Mouse (Mus musculus) liver, embryonic 13.5 days (tissue): ENCODE results near the gene Dlg5. TPM values are rescaled to one million over a fixed set of nuclear protein-coding genes. Genes with fewer than 3 reads are reported as not detected.
A peak's percentile ranks its signal among the peaks of the same experiment; 100 is the strongest.

Source experiments
- ATAC-seq: fragments of 200-750 bp; cut with Nextera tagmentation; 2 replicates; pipeline ENCODE4 v1.8.0; 2017; ENCODE audit warnings: low read depth, mild to moderate bottlenecking, moderate number of reproducible peaks, moderate library complexity
- DNase-seq: peaks from one replicate; pipeline ENCODE4 v3.0.0; 2022
- H3K27ac ChIP-seq: fragments of 300-500 bp; sonication (generic); 2 replicates; pipeline ENCODE4 v1.5.1; 2015; ENCODE audit warnings: moderate library complexity, mild to moderate bottlenecking, inconsistent platforms
- H3K27me3 ChIP-seq: fragments of 300-500 bp; sonication (generic); 2 replicates; pipeline ENCODE4 v1.6.1; 2015; ENCODE audit warnings: mild to moderate bottlenecking, inconsistent platforms
- H3K36me3 ChIP-seq: fragments of 300-500 bp; sonication (generic); 2 replicates; pipeline ENCODE4 v1.6.1; 2015; ENCODE audit warnings: mild to moderate bottlenecking, inconsistent platforms
- H3K4me1 ChIP-seq: fragments of 300-500 bp; sonication (generic); replicated peaks from 2 replicates; pipeline ENCODE4 v1.6.1; 2015; ENCODE audit warnings: inconsistent platforms
- H3K4me2 ChIP-seq: fragments of 300-500 bp; sonication (generic); 2 replicates; pipeline ENCODE4 v1.6.1; 2015; ENCODE audit warnings: inconsistent platforms, mild to moderate bottlenecking, moderate library complexity
- H3K4me3 ChIP-seq: fragments of 300-500 bp; sonication (generic); replicated peaks from 2 replicates; pipeline ENCODE4 v1.5.1; 2015; ENCODE audit warnings: mild to moderate bottlenecking, inconsistent platforms
- H3K9ac ChIP-seq: fragments of 300-500 bp; sonication (generic); 2 replicates; pipeline ENCODE4 v1.6.1; 2015; ENCODE audit warnings: mild to moderate bottlenecking, inconsistent platforms
- H3K9me3 ChIP-seq: fragments of 300-500 bp; sonication (generic); replicated peaks from 2 replicates; pipeline ENCODE4 v1.6.1; 2016; ENCODE audit warnings: inconsistent platforms
- WGBS: fragments of 180-500 bp; shearing (Covaris S2); methylation state at CpG from one replicate; pipeline ENCODE4 v1.1.7; 2015; ENCODE audit not compliant: insufficient replicate concordance; 5-methylcytosine and 5-hydroxymethylcytosine counted together
- polyA plus RNA-seq: library from polyadenylated mRNA; unstranded; fragments of >200 nt; fragmentation: Nextera tagmentation; extraction: Ambion mirVana; gene quantifications from 2 replicates; pipeline ENCODE4 v1.2.1, GENCODE M21; 2015

Dlg5 gene
- polyA plus RNA-seq, 1 experiment from 2014 or later = 1.6 TPM

DNA sequence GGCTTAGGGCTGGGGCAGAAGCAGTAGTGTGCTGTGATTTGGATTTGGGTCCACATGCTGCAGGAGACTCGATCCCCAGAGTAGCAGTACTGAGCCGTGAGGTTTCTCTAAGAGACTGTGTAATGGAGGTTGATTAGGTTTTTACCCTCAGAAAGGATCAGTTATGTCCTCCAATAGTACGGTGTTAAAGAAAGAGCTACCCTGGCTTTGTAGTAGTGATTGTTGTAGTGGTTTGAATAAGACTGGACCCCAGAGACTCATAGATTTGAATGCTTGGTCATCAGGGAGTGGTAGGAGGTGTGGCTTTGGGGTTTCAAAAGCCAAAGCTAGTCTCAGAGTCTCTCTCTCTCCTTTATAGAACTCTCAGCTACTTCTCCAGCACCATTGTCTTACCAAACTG, 100.9 kb downstream of the Dlg5 start:
- ATAC-seq = no peak
- peaks cover 69% of the 10 kb centered on the region for H3K4me1 ChIP-seq

DNA sequence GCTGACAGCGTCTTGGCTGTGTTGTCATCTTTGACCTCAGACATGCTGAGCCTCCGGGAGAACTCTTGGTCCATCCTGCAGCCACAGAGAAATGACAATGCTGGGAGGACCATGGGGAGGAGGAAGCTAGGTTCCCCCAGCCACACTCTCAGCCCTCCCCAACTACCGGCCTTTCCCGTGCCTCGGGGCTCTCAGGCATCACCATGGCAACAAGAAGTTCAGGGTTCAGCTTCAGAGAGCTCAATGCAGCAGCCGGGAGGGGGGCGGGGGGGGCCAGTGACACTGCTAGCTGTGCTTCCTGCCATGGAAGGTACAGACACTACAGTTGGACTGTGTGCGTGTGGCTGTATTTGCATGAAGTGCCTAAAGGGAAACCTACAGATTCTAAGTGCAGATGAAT, 101.3 kb downstream of the Dlg5 start:
- Histone ChIP-seq H3K4me3 (no peak overlapping the region), H3K4me2 (no peak overlapping the region), H3K9ac (no peak overlapping the region), H3K27ac (no peak overlapping the region), H3K9me3 (no peaks in the 10 kb centered on the region), H3K27me3 (no peaks in the 10 kb centered on the region), H3K36me3 (no peaks in the 10 kb centered on the region), H3K4me1 (peaks cover 73% of the 10 kb centered on the region)
- 63% methylated on average over 8 of the region's 8 CpGs for WGBS
- no peak for ATAC-seq
- DNase-seq = no peak

More for the DNA sequence above, 100.9 kb downstream of the Dlg5 start:
- Histone ChIP-seq H3K4me2 (no peak overlapping the region), H3K27ac (no peak overlapping the region), H3K9me3 (no peaks in the 10 kb centered on the region), H3K4me3 (no peak overlapping the region), H3K9ac (no peak overlapping the region), H3K27me3 (no peaks in the 10 kb centered on the region), H3K36me3 (no peaks in the 10 kb centered on the region)
- no peak for DNase-seq
- 78% methylated on average over 3 of the region's 3 CpGs for WGBS

DNA sequence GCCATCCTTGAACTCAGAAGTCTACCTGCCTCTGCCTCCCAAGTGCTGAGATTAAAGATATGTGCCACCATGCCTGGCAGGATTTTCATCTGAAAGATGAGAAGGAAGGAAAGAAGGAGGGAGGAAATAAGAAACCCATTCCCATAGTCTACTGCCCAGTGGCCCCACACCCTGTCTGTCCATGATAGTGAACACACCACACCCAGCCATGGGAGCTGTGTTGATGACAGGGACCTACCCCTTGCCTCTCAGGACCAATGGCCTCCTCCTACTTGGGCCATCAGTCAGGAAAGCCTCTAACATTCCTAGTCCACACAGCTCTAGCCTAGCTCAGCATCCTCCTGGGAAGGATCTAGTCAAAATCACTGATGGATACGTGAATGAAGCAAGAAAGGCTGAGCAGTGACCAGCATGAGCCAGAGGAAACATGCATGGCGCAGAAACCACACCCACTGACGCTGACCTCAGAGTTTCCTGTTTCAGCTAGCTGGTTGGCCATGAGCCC, 102.7 kb downstream of the Dlg5 start:
- Histone ChIP-seq H3K4me1 (peaks cover 67% of the 10 kb centered on the region), H3K36me3 (no peaks in the 10 kb centered on the region), H3K4me3 (no peak overlapping the region), H3K27me3 (no peaks in the 10 kb centered on the region), H3K9me3 (no peaks in the 10 kb centered on the region), H3K4me2 (peak overlapping the region; percentile 54), H3K9ac (peak overlapping the region; percentile 44; the same call in 1 of the 2 replicates), H3K27ac (peak overlapping the region; percentile 85)
- peak; percentile 88 for ATAC-seq
- WGBS = 43% methylated on average over 3 of the region's 3 CpGs
- DNase-seq = peak; percentile 54

DNA sequence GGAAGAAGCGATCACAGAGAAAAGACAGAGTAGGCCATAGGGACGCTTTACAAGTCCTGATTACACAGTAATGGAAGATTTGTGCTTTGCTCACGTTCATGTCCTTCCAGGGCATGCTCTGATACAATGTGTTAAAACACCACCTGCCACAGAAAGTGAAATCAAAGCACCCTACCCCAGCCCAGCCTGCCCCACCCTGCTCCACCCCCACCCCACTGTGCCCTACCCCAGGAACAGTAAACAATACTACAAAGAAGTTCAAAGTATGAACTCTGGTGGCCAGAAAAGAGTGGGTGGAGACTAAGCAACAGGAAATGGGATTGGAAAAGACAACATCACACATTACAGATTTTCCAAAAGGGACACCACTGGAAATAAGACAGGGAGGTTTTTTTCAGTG, 104.0 kb downstream of the Dlg5 start:
- no peak for DNase-seq
- H3K4me3 ChIP-seq = no peak overlapping the region
- H3K4me1 ChIP-seq = peaks cover 73% of the 10 kb centered on the region
- H3K36me3 ChIP-seq = no peaks in the 10 kb centered on the region
- H3K9me3 ChIP-seq = no peaks in the 10 kb centered on the region
- H3K4me2 ChIP-seq = no peak overlapping the region
- H3K27me3 ChIP-seq = no peaks in the 10 kb centered on the region
- no peak for ATAC-seq
- peak overlapping the region; percentile 85 for H3K27ac ChIP-seq
- no peak overlapping the region for H3K9ac ChIP-seq
- 72% methylated on average over 3 of the region's 3 CpGs for WGBS

DNA sequence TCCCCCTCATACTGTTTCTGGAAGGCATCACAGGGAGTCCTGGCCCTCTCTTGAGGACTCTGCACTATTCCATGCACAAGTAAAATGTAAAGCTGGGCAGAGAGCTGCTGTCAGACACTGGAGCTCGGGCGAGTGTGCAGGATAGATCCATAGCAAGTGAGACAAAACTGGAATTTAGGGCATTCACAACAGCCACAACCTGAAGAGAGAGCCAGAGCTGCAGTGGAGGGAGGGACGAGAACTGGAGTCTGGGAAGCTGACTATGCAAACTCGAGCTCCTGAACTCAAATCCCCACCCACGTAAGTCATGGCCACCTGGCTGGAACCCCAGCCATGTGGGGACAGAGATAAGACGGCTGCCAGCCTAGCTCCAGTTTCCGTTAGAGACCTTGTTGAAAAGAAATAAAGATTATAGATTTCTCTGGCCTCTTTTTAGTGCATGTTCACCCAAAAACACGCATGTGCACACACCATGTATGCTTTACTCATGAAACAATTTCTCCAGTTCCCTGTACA, 105.4 kb downstream of the Dlg5 start:
- Histone ChIP-seq H3K4me1 (peaks cover 73% of the 10 kb centered on the region), H3K9ac (peak overlapping the region; percentile 49; the same call in 1 of the 2 replicates), H3K27ac (peak overlapping the region; percentile 85), H3K4me3 (no peak overlapping the region), H3K36me3 (no peaks in the 10 kb centered on the region), H3K27me3 (no peaks in the 10 kb centered on the region), H3K4me2 (peak overlapping the region; percentile 53), H3K9me3 (no peaks in the 10 kb centered on the region)
- ATAC-seq (peak; percentile 83), DNase-seq (peak; percentile 79)
- 22% methylated on average over 8 of the region's 8 CpGs for WGBS

DNA sequence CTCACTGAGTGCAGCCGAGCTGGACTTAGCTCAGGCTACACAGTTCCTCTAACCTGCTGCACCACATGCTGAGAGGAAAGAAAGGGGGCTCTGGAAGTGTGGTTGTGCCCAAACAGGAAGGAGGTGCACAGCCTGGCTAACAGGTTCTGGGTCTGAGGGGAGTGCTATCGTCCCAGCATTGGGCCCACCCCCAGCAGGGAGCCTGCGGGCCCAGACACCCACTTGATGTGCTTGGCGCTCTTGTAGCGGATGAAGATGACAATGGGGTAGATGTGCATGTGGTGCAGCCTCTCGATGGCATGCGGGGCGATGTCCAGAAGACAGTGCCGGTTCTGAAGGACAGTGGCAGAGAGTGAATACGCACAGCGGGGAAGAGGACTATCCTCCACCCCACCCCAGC, 108.8 kb downstream of the Dlg5 start:
- no peaks in the 10 kb centered on the region for H3K27me3 ChIP-seq
- ATAC-seq = no peak

DNA sequence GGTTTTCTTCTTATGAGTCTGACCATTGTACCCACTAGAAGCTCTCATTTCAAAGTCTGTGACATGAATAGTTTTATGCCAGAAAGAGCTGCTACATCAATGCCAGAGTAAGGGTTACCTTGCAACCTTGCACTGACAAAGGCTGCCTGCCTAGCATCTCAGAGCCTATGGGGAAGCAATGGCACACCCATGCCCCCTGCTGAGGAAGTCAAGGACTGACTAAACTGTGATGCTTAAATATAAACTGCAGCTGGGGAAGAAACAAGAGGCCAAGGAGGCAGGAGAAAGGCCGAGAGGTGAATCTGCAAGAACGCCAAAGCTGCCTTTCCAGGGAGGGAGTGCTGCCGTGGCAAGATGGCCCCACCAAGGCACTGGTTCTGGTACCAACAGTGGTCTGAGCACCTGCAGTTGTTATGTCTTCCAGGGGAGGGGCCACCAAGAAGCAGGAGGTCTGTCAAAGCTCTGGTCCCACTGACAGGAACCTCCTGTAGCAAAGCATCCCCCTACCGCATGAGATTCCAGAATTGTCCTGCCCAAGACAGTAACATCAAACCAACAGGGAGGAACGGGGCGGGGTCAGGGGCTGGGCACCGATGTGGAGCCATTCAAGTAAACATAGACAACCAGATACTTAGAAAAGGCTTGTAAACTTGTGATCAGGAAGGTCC, 111.0 kb downstream of the Dlg5 start:
- no peak overlapping the region for H3K27ac ChIP-seq
- DNase-seq = no peak
- H3K9me3 ChIP-seq = no peaks in the 10 kb centered on the region
- peaks cover 19% of the 10 kb centered on the region for H3K4me1 ChIP-seq
- 69% methylated on average over 7 of the region's 7 CpGs for WGBS
- no peaks in the 10 kb centered on the region for H3K27me3 ChIP-seq
- H3K9ac ChIP-seq = no peak overlapping the region
- H3K4me3 ChIP-seq = no peak overlapping the region
- H3K4me2 ChIP-seq = no peak overlapping the region
- no peaks in the 10 kb centered on the region for H3K36me3 ChIP-seq
- no peak for ATAC-seq

More for the DNA sequence above, 108.8 kb downstream of the Dlg5 start:
- Histone ChIP-seq H3K4me1 (peaks cover 41% of the 10 kb centered on the region), H3K4me2 (no peak overlapping the region), H3K9me3 (no peaks in the 10 kb centered on the region), H3K4me3 (no peak overlapping the region), H3K36me3 (no peaks in the 10 kb centered on the region), H3K9ac (no peak overlapping the region), H3K27ac (no peak overlapping the region)
- DNase-seq = no peak
- 79% methylated on average over 11 of the region's 11 CpGs for WGBS

DNA sequence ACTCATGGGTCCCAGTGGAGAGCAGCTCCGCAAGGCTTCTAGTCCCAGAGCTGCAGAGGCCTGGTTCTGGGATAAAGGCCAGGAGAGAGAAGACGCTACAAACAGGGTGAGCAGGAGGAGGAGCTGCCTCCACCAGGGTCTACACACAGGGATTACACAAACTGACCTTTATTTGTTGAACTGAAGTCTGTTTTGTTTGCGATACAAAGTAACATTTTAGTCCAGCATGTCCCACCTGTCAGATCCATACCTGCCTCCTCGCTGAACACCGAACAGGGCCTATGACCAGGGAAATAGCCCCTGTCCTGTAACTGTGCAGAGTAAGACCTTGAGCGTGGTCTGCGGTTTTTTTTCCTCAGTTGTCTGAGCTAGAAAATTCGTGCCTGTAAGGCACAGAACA, 111.9 kb downstream of the Dlg5 start:
- Histone ChIP-seq H3K27me3 (no peaks in the 10 kb centered on the region), H3K4me1 (peaks cover 10% of the 10 kb centered on the region), H3K4me3 (no peak overlapping the region), H3K4me2 (no peak overlapping the region), H3K36me3 (no peaks in the 10 kb centered on the region), H3K9me3 (no peaks in the 10 kb centered on the region), H3K9ac (no peak overlapping the region), H3K27ac (no peak overlapping the region)
- WGBS = 66% methylated on average over 8 of the region's 8 CpGs
- ATAC-seq (no peak), DNase-seq (no peak)

DNA sequence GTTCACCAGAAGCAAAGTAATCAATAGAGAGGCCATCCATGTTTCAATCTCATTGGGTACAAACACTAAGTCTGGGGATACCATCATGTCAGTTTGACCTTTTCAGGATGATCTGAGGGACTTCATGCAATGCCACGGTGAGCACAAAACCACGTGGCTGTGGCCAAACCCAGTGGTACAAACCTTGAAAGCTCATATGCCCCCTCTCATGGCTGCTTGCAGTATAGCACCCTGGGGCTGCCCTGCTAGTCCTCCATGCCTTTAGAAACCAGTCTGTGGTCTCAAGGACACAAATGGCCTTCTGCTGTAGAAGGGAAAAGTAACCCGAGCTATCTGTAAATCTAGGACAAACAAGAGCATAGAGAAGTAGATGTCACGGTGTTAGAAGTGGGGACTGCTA, 113.6 kb downstream of the Dlg5 start:
- no peak overlapping the region for H3K27ac ChIP-seq
- WGBS = 21% methylated on average over 4 of the region's 4 CpGs
- DNase-seq = peak; percentile 46
- H3K4me2 ChIP-seq = no peak overlapping the region
- no peaks in the 10 kb centered on the region for H3K27me3 ChIP-seq
- H3K9ac ChIP-seq = no peak overlapping the region
- H3K36me3 ChIP-seq = no peaks in the 10 kb centered on the region
- H3K9me3 ChIP-seq = no peaks in the 10 kb centered on the region
- no peak; the same call in 1 of the 2 replicates for ATAC-seq
- no peak overlapping the region for H3K4me3 ChIP-seq
- H3K4me1 ChIP-seq = peaks cover 2% of the 10 kb centered on the region; the same call in 1 of the 2 replicates

DNA sequence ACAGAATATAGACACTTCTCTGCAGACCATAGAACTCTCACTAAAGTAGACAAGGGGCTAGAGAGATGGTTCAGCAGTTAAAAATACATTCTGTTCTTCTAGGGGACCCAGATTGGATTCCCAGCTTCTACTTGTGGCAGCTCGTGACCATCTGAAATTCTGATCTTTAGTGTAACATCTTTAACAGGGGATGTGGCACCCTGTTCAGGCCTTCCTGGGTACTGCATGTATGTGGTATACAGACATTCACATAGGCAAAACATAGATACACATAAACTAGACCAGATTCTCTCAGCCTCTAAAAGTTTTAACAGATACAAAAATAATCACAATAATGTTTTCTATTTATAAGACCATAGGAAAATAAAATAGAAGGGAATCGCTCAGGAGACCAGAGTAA, 120.7 kb downstream of the Dlg5 start:
- DNase-seq = no peak
- Histone ChIP-seq H3K9me3 (no peaks in the 10 kb centered on the region), H3K4me2 (no peak overlapping the region), H3K4me3 (no peak overlapping the region), H3K27ac (no peak overlapping the region), H3K36me3 (no peaks in the 10 kb centered on the region), H3K27me3 (no peaks in the 10 kb centered on the region), H3K9ac (no peak overlapping the region), H3K4me1 (no peaks in the 10 kb centered on the region)
- ATAC-seq = no peak
- WGBS = 49% methylated on average over 2 of the region's 2 CpGs

DNA sequence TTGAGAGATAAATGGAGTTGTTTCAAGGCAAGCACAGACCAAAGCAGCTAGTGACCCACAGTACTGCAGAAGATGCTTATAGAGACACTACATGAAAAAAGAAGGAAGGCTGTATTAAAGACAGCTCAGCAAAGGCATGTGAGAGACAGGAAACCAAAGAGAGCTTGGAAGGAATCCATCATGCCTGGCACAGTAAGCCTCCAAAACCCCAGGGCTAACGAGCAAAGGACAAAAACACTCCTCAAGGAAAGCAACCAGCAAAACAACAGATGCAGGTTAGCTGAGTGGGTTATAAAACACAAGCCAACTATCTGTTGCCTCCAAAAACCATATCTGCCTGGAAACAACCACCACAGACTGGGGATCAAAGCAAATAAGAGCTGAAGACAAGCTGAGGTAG, 121.5 kb downstream of the Dlg5 start:
- no peak overlapping the region for H3K4me2 ChIP-seq
- no peak overlapping the region for H3K9ac ChIP-seq
- no peak overlapping the region for H3K4me3 ChIP-seq
- no peaks in the 10 kb centered on the region for H3K9me3 ChIP-seq
- no peaks in the 10 kb centered on the region for H3K36me3 ChIP-seq
- DNase-seq = no peak
- no peak for ATAC-seq
- no peaks in the 10 kb centered on the region for H3K4me1 ChIP-seq
- H3K27me3 ChIP-seq = no peaks in the 10 kb centered on the region
- WGBS = 41% methylated on average over 1 of the region's 1 CpGs
- no peak overlapping the region for H3K27ac ChIP-seq

DNA sequence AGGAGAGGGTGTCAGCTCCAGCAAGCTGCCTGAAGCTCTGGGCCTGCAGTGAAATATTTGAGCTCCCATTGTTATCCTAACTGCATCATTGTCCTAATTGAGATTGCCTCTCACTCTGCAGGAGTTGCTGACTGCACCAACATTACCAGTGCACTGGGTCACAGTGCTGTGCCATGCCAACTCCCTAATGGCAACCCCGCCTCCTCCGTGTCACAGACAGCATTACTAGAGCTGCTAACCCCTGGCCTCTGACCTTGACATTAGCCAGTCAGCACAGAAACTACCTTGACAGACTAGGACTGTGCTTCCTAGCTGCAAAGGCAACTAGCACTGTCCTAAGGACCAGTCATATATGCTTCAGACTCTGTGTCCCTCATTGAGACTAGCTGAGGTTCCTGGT, 139.0 kb downstream of the Dlg5 start:
- H3K36me3 ChIP-seq = no peaks in the 10 kb centered on the region
- 58% methylated on average over 2 of the region's 2 CpGs for WGBS
- H3K4me3 ChIP-seq = no peak overlapping the region
- DNase-seq (no peak), ATAC-seq (no peak)
- no peaks in the 10 kb centered on the region for H3K9me3 ChIP-seq
- H3K9ac ChIP-seq = no peak overlapping the region
- no peak overlapping the region for H3K4me2 ChIP-seq
- H3K4me1 ChIP-seq = no peaks in the 10 kb centered on the region
- no peaks in the 10 kb centered on the region for H3K27me3 ChIP-seq
- no peak overlapping the region for H3K27ac ChIP-seq
